ENCODE assay signal across 7 mouse cellular contexts in the genomic region with DNA sequence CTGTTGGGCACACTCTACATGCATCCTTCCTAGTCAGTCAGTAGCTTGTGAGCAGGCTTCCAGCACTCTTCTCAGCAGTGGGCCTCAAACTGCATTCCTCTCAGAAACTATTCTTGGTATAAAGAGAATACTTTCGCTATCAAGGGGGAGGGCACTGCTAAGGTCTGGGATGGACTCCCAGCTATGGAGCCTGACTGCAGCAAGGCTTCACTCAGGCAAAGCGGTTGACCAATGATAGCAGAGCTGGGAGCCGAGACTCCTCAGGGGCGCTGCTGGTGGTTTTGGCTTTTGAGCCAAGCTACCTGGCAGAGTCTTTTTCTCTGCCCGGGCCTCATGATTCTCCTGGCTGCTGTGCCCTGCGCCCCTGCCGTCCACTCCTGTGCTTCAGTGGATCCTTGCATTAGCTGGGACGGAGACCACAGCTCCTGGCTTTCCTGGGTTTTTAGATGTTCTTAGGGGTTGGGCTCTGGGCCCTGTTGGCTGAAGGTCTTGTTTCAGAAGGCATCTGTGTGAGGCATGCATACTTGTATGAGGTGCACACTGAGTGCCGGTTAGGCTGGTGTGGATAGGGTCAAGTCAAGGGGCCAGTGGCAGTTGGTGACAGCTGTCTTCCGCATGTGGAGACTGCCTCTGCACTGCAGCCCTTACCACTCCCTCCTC. TPM values are rescaled to one million over a fixed set of nuclear protein-coding genes. Genes with fewer than 3 reads are reported as not detected.
DNase-seq lines count a peak whose midpoint lies in the region; ATAC-seq lines count a peak whose summit lies in the region.

No protein-coding gene starts in this region.

- ATAC-seq in embryonic facial prominence, embryonic 13.5 days (ENCODE audit: insufficient number of reproducible peaks, insufficient read depth, low FRiP score, low TSS enrichment, low read depth) = peak; percentile 65; the same call in 1 of the 2 replicates

- H3K4me2 ChIP-seq in embryonic facial prominence, embryonic 13.5 days = peak overlapping the region; percentile 38

- intact Hi-C loops in heart, postnatal 36 days (cut with DNase I) = no loop called here

- 45% methylated on average over 10 of the region's 10 CpGs for WGBS in embryonic facial prominence, embryonic 13.5 days
- WGBS in limb, embryonic 10.5 days = 52% methylated on average over 10 of the region's 10 CpGs

- no peak overlapping the region for H3K4me3 ChIP-seq in embryonic facial prominence, embryonic 13.5 days
- H3K4me3 ChIP-seq in limb, embryonic 10.5 days = no peak overlapping the region

- peak overlapping the region; percentile 41; the same call in 1 of the 2 replicates for H3K9ac ChIP-seq in embryonic facial prominence, embryonic 13.5 days

- H3K27me3 ChIP-seq in embryonic facial prominence, embryonic 13.5 days = no peaks in the 10 kb centered on the region
- no peaks in the 10 kb centered on the region for H3K27me3 ChIP-seq in limb, embryonic 10.5 days (ENCODE audit: low read depth, poor library complexity, severe bottlenecking)

- H3K27ac ChIP-seq in embryonic facial prominence, embryonic 13.5 days = peak overlapping the region; percentile 86
- peak overlapping the region; percentile 64; the same call in 1 of the 2 replicates for H3K27ac ChIP-seq in limb, embryonic 10.5 days

- peak; percentile 16 for DNase-seq in adrenal gland, postnatal 25 days
- DNase-seq in heart, postnatal 36 days = peak; percentile 66 to 74
- peak; percentile 50 for DNase-seq in limb, embryonic 10.5 days (ENCODE audit: low spot score)
- peak; percentile 32 for DNase-seq in neural tube, embryonic 10.5 days (ENCODE audit: extremely low spot score, low spot score)
- DNase-seq in thymus, adult 18-20 months = no peak
- no peak for DNase-seq in spleen, adult 18-20 months

- peaks cover 80% of the 10 kb centered on the region for H3K4me1 ChIP-seq in embryonic facial prominence, embryonic 13.5 days
- peaks cover 84% of the 10 kb centered on the region for H3K4me1 ChIP-seq in limb, embryonic 10.5 days

- H3K36me3 ChIP-seq in embryonic facial prominence, embryonic 13.5 days = 0 out of 2 replicates have a peak, but pooled peaks cover 4% of the 10 kb centered on the region
- no peaks in the 10 kb centered on the region for H3K36me3 ChIP-seq in limb, embryonic 10.5 days

- H3K9me3 ChIP-seq in embryonic facial prominence, embryonic 13.5 days = no peaks in the 10 kb centered on the region
- no peaks in the 10 kb centered on the region for H3K9me3 ChIP-seq in limb, embryonic 10.5 days (replicated peaks)

RNA-seq across cellular contexts. Expression of a gene that starts 28.6 kb away (rescaled TPM):
- total RNA-seq in adrenal gland, postnatal 25 days (2021) = 20.4 and 22.6 TPM in 2 replicates
- 18.1 and 20.9 TPM in 2 replicates for polyA plus RNA-seq in embryonic facial prominence, embryonic 13.5 days (2015; fragmentation: Nextera tagmentation; extraction: Ambion mirVana)
- total RNA-seq in heart, postnatal 36 days (2021) = 10 to 100 TPM; 20.8 to 20.9 TPM
- polyA plus RNA-seq in limb, embryonic 10.5 days (2016; fragmentation: Nextera tagmentation; extraction: Ambion mirVana) = 13.6 and 15.1 TPM in 2 replicates

Comparison
In these comparisons a context has a peak if more than half of its experiments do, and no peak if none do; other contexts are left out.
1. DNase-seq: peak in adrenal gland, postnatal 25 days (single experiment), heart, postnatal 36 days (2 of 2), limb, embryonic 10.5 days (single experiment) and neural tube, embryonic 10.5 days (single experiment); none in thymus, adult 18-20 months (0 of 2) and spleen, adult 18-20 months (0 of 2).